Mouse (Mus musculus) ovary, postnatal 10 days (tissue): ENCODE measurements around the gene Tnfrsf21.

Experiments
- DNase-seq: peaks from one replicate; pipeline ENCODE4 v3.0.0; 2022; ENCODE audit warnings: low spot score

The Tnfrsf21 gene

DNA sequence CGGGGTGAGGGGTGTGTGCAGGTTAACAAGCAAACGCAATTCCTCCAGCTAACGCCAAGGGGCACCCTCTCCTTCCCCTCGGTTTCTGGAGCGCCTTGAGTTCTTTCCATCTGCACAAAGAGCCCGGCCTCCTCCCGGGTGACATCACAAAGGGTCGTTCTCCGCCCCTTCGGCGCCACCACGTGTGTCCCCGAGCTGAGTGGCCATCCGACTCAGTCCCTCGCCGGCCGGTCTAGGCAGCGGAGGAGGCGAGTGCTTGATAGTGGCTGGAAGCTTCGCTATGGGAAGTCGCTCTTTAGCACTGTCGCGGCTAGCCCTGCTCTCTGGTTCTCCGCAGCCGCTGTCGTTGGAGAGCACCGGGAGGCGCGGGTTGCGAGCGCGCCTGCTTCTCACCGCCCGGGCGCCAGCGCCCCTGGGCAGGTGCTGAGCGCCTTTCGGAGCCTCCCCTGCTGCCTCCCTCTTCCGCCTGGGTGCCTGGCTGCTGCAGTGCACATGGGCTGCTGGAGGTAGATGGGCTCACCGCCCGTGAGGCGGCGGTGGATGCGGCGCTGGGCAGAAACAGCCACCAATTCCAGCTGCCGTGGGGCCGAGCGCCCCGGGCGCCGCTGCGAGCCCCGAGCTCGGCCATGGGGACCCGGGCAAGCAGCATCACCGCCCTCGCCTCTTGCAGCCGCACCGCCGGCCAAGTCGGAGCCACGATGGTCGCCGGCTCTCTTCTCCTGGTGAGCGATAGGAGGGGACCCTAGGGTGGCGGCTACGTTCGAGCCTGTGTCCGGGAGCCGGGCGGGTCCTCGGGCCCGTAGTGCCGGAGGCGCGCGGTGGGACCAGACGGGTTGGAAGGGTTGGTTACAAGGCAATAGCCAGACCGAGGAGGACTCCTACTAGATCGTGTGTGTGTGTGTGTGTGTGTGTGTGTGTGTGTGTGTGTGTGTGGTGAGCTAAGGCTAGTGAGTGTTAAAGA lies at the start of gene Tnfrsf21:
Gene Tnfrsf21, plus strand, starts transcription at position 185 of the 961 bp plus-strand sequence.
- DNase-seq, result peak; percentile 74

DNA sequence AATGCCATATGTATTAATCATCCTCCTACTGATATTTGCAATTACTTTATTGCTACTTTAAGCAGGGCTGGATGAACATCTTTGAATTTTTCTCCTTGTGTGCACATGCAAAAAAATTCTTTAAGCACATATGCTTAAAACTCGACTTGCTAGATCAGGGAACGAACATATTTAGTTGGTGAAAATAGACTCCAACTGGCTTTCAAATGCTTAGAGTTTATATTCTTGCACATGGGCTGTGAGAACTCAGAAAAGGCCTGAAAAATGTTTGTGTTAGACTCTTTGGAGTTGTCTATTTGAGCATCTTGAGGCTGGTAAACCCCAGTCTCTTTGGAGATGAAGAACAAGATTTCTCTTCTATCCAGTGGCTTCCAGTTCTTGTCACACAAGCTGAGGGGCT lies 48.2 kb upstream of the Tnfrsf21 start:
- no peak for DNase-seq

DNA sequence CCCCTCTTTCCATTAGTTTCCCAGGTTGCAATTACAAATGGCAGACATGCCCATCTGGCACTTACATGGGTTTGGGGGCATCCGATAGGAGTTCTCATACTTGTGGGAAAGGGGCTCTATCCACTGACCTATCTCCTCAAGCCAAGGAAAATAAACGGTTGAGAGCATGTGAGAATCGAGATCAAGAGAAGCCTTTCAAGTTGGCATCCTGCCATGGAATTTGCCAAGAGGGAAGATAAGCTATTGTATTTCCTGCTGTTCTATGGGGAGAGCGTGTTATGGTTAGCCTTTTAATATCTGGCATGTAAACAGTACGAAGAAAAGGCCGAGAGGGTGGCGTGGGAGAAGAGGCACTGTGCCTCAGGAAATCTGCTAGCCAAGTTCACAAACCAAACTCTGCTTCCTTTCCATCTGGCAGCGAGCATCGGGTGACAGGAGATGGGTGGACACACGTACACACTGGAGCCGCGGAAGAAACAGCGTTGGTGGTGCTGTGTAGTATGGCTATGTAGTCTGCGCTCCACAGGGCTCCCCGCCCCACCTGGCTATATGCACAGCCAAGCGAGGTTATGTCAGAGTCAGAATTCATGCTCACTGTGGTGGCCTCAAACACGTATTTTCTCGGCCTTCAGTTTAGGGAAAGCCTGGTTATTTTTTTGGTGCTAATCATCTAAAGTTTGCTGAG lies 40.9 kb upstream of the Tnfrsf21 start:
- no peak for DNase-seq

DNA sequence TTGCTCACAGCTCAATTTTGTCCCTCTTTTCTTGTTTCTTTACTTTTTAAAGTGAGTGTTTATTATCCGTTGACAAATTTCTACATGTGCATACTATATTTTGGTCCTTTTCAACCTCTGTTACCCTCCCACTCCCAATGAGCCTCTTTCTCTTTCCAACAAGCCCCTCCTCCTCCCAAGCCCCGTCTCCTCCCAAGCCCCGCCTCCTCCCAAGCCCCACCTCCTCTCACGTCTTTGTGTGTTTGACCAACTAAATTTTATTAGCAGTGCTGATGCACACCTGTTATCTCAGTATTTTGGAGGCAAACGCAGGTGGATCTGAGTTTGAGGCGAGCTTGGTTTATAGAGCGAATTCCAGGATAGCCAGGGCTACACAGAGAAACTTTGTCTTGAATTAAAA lies 38.6 kb upstream of the Tnfrsf21 start:
- no peak for DNase-seq

DNA sequence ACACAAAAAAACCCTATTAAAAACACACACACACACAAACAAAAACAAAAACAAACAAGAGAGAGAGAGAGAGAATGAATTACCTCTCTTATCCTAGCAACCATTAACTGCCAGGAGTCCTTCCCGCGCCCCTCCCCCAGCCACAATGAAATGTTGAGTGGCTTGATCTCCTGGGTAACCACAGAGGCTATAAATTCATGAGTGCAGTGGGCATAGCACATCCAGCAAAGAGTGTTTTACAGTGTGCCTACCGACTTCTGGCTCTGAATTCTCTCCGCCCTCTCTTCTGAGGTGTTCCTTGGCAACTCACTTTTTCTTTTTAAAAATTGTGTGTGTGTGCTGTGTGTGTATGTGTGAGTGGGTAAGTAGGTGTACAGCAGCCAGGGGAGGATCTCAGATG lies 38.0 kb upstream of the Tnfrsf21 start:
- no peak for DNase-seq

DNA sequence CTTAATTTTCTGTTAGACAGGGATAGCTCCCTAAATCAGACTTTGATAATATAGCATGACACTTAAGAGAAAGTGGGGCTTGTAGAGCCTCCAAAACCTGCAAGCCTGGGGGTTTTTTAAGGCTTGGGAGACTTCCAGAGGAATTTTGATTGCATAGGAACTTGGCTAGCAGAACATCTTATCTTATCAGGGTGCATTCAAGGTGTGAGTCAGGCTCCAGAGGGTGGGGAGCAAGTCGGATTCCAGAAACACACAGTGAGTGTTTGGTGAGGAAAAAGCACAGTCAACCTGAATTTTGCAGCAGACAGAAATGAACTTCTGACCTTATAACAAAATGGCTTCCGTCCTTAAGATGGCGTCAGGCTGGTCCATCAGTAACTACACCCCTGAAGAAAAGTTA lies 34.5 kb upstream of the Tnfrsf21 start:
- DNase-seq, result no peak

DNA sequence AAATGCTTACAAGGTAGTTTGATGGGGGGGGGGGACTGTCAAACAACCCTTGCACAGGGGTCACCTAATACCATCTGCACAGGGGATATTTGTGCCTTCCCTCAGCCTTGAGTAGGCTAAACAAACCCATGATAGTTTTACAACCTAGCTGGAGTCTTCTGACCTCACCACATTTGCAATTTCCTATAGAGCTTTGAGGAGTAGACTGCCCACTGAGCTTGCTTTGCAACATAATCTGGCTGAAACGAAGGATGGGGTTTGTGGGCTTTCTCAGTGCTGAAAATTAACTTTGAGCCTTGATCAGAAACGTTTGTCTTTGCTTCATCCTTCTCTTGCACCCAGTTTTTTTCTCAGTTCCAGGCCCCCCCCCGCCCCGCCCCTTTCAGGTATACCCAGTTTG lies 33.8 kb upstream of the Tnfrsf21 start:
- DNase-seq, result no peak

DNA sequence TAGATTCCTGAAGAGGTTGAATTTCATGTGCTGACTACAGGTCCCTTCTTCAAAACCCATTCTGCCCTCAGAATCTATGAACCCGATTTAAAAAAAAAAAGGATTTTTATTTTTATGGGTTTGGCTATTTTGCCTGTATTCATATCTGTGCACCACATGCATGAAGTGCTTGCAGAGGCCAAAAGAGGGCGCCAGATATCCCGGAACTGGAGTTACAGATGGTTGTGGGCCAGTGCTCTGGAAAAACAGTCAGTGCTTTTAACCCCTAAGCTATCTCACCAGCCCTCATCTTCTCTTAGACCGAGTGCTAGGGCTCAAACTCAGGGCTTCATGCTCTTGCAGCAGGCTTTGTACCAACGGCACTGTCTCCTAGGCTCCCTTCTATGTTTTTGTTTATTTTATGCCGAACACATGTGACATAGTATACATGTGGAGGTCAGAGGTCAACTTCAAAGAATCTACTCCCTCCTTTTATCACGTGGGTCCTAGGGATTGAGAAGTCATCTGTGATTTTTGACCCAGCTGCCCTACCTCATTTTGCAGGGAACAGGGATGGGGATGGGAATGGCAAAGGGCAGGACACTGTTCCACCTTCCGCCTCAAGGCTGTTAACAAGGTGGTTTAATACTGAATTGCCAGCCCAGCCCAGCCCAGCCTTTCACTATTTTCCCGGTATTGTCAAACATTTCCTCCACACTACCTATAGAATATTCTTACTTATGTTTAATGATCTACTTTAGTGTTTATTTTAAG lies 30.3 kb upstream of the Tnfrsf21 start:
- DNase-seq, result no peak

DNA sequence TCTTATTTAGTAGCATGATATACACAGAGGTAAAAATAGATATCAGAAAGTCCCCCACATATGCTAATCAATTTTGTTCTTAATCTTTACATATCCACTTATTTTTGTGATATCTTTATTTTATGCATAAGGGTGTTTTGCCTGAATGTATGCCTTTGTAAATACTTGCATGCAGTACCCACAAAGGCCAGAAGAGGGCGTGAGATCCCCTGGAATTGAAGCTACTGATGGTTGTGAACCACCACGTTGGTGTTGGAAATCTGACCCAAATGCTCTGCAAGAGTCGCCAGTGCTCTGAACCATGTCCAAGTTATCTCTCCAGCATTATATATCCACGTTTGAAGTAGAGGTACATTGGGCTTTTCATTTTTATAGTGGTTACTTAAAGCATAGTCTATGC lies 28.7 kb upstream of the Tnfrsf21 start:
- no peak for DNase-seq

DNA sequence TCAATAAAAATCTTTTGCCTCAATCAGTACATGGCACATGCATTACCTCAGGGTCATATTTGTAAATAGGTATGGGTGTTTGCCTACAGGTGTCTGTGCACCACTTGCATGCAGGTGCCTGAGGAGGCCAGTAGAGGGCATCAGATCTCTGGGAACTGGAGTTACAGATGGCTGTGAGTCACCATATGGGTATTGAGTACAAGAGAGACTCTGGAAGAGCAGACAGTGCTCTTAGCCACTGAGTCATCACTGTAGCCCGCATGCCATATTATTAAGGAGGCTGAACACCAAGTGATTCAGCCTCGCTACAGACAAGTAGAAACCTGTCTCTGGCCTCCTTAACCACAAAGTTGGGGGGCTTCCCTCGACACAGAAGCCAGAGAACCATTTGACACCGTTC lies 26.4 kb upstream of the Tnfrsf21 start:
- DNase-seq, result no peak

DNA sequence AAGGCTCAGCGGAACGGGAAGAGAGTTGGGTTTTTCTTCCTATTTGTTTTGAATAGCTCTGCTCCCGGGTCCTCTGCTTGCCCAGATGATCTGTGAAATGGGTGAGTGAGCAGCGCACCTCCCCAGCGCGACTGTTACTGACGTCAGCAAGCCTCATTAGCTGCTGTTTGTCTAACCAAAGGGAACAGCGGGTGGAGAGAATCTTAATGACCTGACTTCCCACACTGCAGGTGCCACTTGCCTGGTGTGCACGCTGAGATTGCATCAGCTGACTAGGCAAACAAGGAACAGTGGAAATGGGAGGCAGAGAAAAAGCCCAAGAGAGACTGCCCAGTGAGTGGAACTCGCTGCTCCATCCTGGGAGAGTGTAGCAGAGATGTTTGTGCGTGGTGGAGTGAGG lies 25.2 kb upstream of the Tnfrsf21 start:
- DNase-seq, result no peak

DNA sequence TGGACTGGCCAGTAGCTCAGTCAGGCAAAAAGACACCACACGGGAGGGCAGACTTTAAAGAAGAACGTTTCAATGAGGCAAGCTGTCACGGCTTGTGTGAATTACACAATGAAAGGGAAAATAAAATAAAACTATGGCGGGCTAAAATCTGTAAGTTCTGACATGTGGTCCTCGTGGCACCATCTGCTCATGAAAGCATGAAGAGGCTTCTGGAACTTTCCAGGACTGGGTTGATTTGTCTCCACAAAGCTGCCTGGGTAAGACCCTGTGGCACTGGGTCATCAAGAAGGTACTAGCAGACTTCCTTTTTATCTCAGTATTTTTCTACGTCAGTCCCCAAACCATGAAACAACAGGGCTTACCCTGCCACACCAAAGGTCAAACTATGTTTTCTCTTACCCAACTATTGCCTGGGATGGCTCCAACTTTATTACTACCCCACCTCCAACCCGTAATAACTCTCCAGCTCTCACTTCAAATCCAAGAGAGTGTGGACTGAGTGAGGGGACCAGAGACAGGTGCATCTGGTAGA lies 16.8 kb upstream of the Tnfrsf21 start:
- DNase-seq, result no peak

DNA sequence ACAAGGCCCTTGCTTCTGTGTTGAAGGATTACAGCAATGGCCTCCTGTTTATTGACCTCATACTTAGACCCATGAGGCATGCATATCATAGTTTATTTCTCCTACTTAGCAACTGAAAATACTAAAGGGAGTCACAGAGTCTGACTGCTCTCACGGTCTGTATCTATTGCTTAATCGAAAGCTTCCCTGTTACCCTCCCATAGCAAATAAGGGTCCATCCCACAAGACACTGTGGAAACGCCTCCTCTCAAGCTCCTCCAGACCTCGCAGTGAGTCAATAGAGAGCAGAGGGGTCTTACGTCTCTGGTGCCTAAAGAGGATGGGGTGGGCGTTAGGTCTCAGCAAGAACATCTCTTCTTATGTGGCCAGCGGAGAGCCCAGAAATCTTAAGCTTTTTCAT lies 15.8 kb upstream of the Tnfrsf21 start:
- DNase-seq, result no peak

DNA sequence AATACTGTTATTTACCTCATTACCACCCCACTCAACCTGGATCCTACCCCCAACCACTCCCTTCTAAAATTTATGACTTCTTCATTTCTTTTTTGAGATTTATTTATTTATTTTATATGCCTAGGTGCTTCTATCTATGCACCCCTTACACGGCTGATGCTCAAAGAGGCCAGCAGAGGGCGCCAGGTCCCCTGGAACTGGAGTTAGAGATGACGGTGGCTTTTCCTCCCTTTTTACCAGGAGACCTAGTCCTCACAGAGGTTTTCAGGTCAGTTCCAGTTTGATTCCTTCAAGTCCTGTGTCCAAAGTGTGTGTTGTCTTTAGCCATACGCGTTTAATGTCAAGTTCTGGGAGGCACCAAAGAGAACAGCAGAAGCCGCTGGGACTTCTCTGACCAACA lies 3.6 kb upstream of the Tnfrsf21 start:
- no peak for DNase-seq

DNA sequence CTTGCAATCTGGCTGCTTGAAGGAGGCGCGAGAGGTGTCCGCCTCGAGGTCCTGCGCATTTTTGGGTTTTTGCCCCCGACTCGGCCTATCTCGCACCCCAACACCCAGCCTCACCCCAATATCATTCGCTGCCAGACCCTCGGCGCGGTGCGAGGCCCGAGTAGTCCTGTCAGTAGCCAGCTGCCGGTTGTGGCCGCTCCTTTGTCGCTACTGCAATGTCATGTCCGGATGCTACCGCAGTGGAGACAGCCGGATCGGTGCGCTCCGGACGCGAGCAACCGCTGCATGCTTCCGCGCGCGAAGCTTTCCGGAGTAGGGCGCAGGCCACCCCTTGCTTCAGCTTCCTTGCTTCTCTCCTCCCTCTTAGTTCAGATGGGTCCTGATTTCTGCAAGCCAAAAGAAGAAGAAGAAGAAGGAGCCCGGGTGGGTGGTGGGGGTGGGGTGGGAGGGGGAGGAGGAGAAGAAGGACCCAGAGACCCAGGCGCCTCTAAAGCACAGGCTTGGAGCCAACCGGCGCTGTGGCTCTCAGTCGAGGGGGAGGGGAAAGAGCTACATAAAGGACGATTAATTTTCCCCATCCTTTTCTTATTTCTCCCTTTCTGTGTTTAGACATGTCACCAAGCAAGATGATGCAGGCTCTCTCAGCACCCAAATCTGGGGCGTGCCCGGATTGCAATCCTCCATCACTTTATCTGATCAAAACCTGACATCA lies 1.1 kb downstream of the Tnfrsf21 start:
- peak; percentile 26 for DNase-seq

DNA sequence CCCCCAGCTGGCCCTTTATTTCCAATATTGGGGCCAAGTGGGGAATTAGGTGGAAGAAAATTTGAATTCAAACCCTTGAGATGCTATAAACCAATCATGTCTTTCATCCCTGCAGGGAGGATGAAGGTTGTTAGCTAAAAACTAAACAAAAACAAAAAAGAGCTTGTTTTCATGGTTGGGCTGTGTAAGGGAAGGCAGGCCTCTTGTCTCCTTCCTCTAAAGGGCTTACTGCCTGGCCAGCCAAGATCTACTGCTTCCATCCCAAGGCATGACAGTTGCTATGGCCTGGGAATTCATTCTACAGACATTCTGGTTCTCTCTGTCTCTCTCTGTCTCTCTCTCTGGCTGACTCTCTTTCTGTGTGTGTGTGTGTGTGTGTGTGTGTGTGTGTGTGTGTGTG lies 1.7 kb downstream of the Tnfrsf21 start:
- no peak for DNase-seq

DNA sequence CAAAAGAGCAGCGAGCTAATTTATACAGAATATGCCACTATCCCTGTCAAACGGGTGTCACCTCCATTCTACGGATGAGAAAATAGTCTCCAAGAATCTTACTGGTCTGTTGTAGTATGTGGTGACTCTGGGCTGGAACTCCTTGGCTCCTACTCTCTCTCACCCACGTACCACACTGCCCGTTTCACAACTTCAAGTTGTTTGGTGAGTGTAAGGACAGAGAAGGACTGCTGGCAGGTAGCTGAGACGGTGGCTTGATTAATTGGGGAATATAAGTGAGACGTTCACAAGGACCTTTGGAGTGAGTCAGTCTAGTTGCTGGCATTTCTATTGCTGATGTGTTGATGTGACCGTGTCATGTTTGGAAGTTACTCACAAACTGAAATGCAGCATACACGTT lies 3.3 kb downstream of the Tnfrsf21 start:
- no peak for DNase-seq

DNA sequence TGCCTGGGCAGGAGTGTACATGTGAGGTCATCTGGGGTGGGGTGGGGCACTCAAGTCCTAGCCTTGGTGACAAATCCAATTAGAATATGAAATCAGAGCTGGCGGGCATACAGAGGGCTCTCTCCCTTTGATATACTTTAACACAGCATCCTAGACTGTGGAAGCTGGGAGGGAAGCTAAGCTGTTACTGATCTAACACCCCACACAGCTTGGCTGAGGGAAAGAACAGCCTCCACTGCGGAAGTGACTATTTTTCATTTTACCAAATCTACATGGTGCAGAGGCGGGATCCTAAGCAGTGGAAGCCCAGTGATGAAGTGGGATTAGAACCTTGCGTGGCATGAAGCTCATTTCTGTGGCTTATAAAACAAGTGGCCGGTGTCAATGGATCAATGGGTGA lies 4.7 kb downstream of the Tnfrsf21 start:
- no peak for DNase-seq

DNA sequence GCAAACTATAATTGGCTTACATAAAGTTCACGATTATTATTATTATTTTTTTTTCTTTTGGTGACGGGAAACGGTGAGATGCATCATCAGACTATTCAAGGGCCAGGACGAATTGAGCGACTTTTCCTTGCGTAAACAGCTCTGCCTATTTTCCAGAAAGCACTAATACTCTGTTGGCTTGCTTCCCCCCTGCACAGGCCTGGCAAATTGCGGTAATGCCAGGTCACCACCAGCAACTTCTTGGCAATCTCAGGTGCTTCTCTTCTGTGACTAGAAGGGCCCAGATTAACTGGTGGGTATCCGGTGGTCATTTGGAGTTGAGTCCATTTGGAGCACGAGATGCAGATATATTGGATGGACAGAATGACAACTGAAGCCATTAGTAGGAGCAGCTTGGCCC lies 5.7 kb downstream of the Tnfrsf21 start:
- DNase-seq, result no peak

DNA sequence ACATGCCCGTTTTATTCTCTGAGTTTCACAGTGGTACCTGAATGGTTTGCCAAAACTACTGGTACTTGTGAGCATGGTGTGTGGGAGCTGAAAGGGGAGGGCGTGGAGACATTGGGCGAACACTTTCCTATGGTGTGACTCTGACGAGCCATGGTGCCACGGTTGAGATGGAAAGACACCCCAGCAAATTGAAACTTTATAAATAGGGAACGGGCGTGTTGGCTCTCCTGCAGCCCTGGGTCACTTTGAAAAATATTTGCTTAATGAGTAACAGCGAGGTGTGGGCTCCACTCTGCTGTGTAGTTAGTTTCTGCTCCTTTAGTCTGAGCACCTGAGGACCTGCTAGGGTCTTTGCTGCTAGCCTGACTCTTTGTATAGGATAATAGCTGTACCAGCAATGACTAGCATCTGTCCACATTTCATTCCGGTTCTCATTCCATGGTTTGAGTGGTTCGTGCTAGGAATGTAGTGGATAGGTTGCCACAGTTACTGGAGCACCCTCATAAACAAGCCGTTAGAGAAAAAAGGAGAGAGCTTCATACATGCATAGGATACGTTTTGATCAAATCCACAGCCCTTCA lies 7.4 kb downstream of the Tnfrsf21 start:
- no peak for DNase-seq

DNA sequence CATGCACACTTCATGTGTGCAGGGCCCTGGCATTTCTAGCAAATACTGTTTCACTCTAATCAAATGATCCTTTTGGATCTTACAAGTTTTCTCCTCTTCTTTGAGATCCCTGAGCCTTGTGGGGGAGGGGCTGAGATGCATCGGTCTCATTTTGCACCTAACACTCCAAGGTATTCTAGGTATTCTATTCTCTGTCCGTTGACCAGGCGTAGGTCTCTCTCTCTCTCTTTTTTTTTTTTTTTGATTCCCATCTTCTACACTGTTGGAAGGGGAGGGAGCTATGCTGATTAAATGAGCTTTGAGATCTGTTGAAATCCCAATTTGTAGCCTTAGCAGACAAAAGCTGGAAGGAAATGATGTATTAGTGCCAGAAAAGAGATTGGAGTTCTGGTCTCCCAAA lies 8.2 kb downstream of the Tnfrsf21 start:
- no peak for DNase-seq
